In genomic region chr2:158611326-158611719, GRCm38 (mm10) we compare ENCODE assay signal across 11 mouse cellular contexts. TPM values are rescaled to one million over a fixed set of nuclear protein-coding genes. Genes with fewer than 3 reads are reported as not detected.
DNase-seq lines count a peak whose midpoint lies in the region; ATAC-seq and TF ChIP-seq lines count a peak whose summit lies in the region.
"Had no signal": no experiment of that assay in that cellular context is flagged by ENCODE, and none has a peak within 500 bp of the region (broad histone marks: within the 10 kb centered on the region; RNA-seq: fewer than 3 reads in every experiment).

No protein-coding gene starts in this region.

- WGBS in liver, embryonic 12.5 days (ENCODE audit: insufficient replicate concordance), result 1% methylated on average over 30 of the region's 30 CpGs
- 4% methylated on average over 28 of the region's 30 CpGs for WGBS in liver, postnatal 0 days (ENCODE audit: insufficient replicate concordance)
- WGBS in hindbrain, embryonic 12.5 days, result under 1% methylated on average over 30 of the region's 30 CpGs
- WGBS in neural tube, embryonic 12.5 days, result under 1% methylated on average over 30 of the region's 30 CpGs

- DNase-seq in embryo, embryonic 10 days (ENCODE audit: low spot score), result peak; percentile 49
- DNase-seq in embryo, embryonic 9.5 days (ENCODE audit: extremely low spot score), result no peak
- no peak for DNase-seq in liver, postnatal 0 days
- no peak for DNase-seq in urinary bladder, postnatal 14 days (ENCODE audit: low spot score)
- no peak for DNase-seq in Muller cell, postnatal 12 days (ENCODE audit: inconsistent ontology term)
- DNase-seq: heart, adult 2 months had no signal

- H3K9ac ChIP-seq in liver, embryonic 12.5 days, result no peak overlapping the region
- H3K9ac ChIP-seq in liver, postnatal 0 days (replicated peaks), result no peak overlapping the region
- H3K9ac ChIP-seq in hindbrain, embryonic 12.5 days, result peak overlapping the region; percentile 69
- H3K9ac ChIP-seq in neural tube, embryonic 12.5 days, result peak overlapping the region; percentile 70

- peak overlapping the region; percentile 41; the same call in 1 of the 2 replicates for H3K4me2 ChIP-seq in liver, embryonic 12.5 days
- no peak overlapping the region for H3K4me2 ChIP-seq in liver, postnatal 0 days (ENCODE audit: low read depth, low read length)
- peak overlapping the region; percentile 52 for H3K4me2 ChIP-seq in hindbrain, embryonic 12.5 days (replicated peaks)
- H3K4me2 ChIP-seq in neural tube, embryonic 12.5 days (replicated peaks), result peak overlapping the region; percentile 56

- H3K27ac ChIP-seq in liver, embryonic 12.5 days, result no peak overlapping the region
- H3K27ac ChIP-seq in liver, postnatal 0 days (ENCODE audit: low read depth), result no peak overlapping the region
- H3K27ac ChIP-seq in hindbrain, embryonic 12.5 days, result peak overlapping the region; percentile 92
- peak overlapping the region; percentile 66 for H3K27ac ChIP-seq in neural tube, embryonic 12.5 days
- H3K27ac ChIP-seq: heart, adult 2 months had no signal

- H3K4me3 ChIP-seq in liver, embryonic 12.5 days, result no peak overlapping the region; the same call in 1 of the 2 replicates
- no peak overlapping the region for H3K4me3 ChIP-seq in liver, postnatal 0 days (ENCODE audit: low read depth, low read length)
- peak overlapping the region; percentile 49 for H3K4me3 ChIP-seq in hindbrain, embryonic 12.5 days
- H3K4me3 ChIP-seq in neural tube, embryonic 12.5 days, result peak overlapping the region; percentile 51
- H3K4me3 ChIP-seq: heart, adult 2 months; myocyte had no signal

- no peaks in the 10 kb centered on the region for H3K9me3 ChIP-seq in liver, embryonic 12.5 days (replicated peaks)
- H3K9me3 ChIP-seq in liver, postnatal 0 days (ENCODE audit: low read length), result no peaks in the 10 kb centered on the region
- no peaks in the 10 kb centered on the region for H3K9me3 ChIP-seq in hindbrain, embryonic 12.5 days (replicated peaks)
- no peaks in the 10 kb centered on the region for H3K9me3 ChIP-seq in neural tube, embryonic 12.5 days

- TF ChIP-seq EP300 in liver, postnatal 0 days (IDR thresholded peaks at IDR 0.05; ENCODE audit: low read depth), result no peak

- TF ChIP-seq CTCF in liver, postnatal 0 days (IDR thresholded peaks at IDR 0.05; ENCODE audit: low read depth), result no peak

- no peaks in the 10 kb centered on the region for H3K36me3 ChIP-seq in liver, embryonic 12.5 days
- H3K36me3 ChIP-seq in liver, postnatal 0 days (replicated peaks; ENCODE audit: insufficient read depth, low read length), result no peaks in the 10 kb centered on the region
- H3K36me3 ChIP-seq in hindbrain, embryonic 12.5 days, result no peaks in the 10 kb centered on the region
- H3K36me3 ChIP-seq in neural tube, embryonic 12.5 days, result no peaks in the 10 kb centered on the region

- ATAC-seq in liver, embryonic 12.5 days, result no peak
- ATAC-seq in liver, postnatal 0 days, result no peak
- ATAC-seq in hindbrain, embryonic 12.5 days (ENCODE audit: low FRiP score), result no peak
- ATAC-seq in neural tube, embryonic 12.5 days (ENCODE audit: low FRiP score, low read depth), result no peak

- H3K27me3 ChIP-seq in liver, embryonic 12.5 days (replicated peaks), result peaks cover 98% of the 10 kb centered on the region
- H3K27me3 ChIP-seq in liver, postnatal 0 days (ENCODE audit: insufficient read depth, low read length), result peaks cover 95% of the 10 kb centered on the region
- peaks cover 97% of the 10 kb centered on the region for H3K27me3 ChIP-seq in hindbrain, embryonic 12.5 days
- peaks cover 95% of the 10 kb centered on the region for H3K27me3 ChIP-seq in neural tube, embryonic 12.5 days (replicated peaks)

- peaks cover 35% of the 10 kb centered on the region for H3K4me1 ChIP-seq in liver, embryonic 12.5 days
- peaks cover 3% of the 10 kb centered on the region; the same call in 1 of the 2 replicates for H3K4me1 ChIP-seq in liver, postnatal 0 days (ENCODE audit: insufficient read depth)
- H3K4me1 ChIP-seq in hindbrain, embryonic 12.5 days, result peaks cover 35% of the 10 kb centered on the region
- peaks cover 21% of the 10 kb centered on the region for H3K4me1 ChIP-seq in neural tube, embryonic 12.5 days

RNA-seq across cellular contexts. Expression of gene Slc32a1, which starts 0.8 kb away (rescaled TPM):
- not detected in 2 replicates for polyA plus RNA-seq in liver, embryonic 12.5 days (2016; fragmentation: Nextera tagmentation; extraction: Ambion mirVana)
- polyA plus RNA-seq in liver, postnatal 0 days (2015; fragmentation: Nextera tagmentation; extraction: Ambion mirVana), result not detected in 2 replicates
- 3.5 and 4.3 TPM in 2 replicates for polyA plus RNA-seq in hindbrain, embryonic 12.5 days (2016; fragmentation: Nextera tagmentation; extraction: Ambion mirVana)
- 3.5 and 4.4 TPM in 2 replicates for polyA plus RNA-seq in neural tube, embryonic 12.5 days (2016; fragmentation: Nextera tagmentation; extraction: Ambion mirVana)
- polyA plus RNA-seq: heart, adult 2 months; myocyte; thymus, postnatal 0 days had no signal

RNA-seq across cellular contexts. Expression of gene Actr5, which starts 13.4 kb away (rescaled TPM):
- polyA plus RNA-seq in liver, embryonic 12.5 days (2016; fragmentation: Nextera tagmentation; extraction: Ambion mirVana), result 12.5 and 13.3 TPM in 2 replicates
- 2.8 and 3.1 TPM in 2 replicates for polyA plus RNA-seq in liver, postnatal 0 days (2015; fragmentation: Nextera tagmentation; extraction: Ambion mirVana)
- 21.1 and 23.7 TPM in 2 replicates for polyA plus RNA-seq in hindbrain, embryonic 12.5 days (2016; fragmentation: Nextera tagmentation; extraction: Ambion mirVana)
- 20.3 and 20.5 TPM in 2 replicates for polyA plus RNA-seq in neural tube, embryonic 12.5 days (2016; fragmentation: Nextera tagmentation; extraction: Ambion mirVana)

RNA-seq across cellular contexts. Expression of gene Ppp1r16b, which starts 53.9 kb away (rescaled TPM):
- polyA plus RNA-seq in liver, embryonic 12.5 days (2016; fragmentation: Nextera tagmentation; extraction: Ambion mirVana), result 1.9 and 2.0 TPM in 2 replicates
- polyA plus RNA-seq in liver, postnatal 0 days (2015; fragmentation: Nextera tagmentation; extraction: Ambion mirVana), result 2.5 and 2.9 TPM in 2 replicates
- polyA plus RNA-seq in hindbrain, embryonic 12.5 days (2016; fragmentation: Nextera tagmentation; extraction: Ambion mirVana), result 3.7 and 3.8 TPM in 2 replicates
- 4.2 and 4.5 TPM in 2 replicates for polyA plus RNA-seq in neural tube, embryonic 12.5 days (2016; fragmentation: Nextera tagmentation; extraction: Ambion mirVana)

Comparison
In these comparisons a context has a peak if more than half of its experiments do, and no peak if none do; other contexts are left out.
1. H3K27ac ChIP-seq: peak in hindbrain, embryonic 12.5 days (single experiment) and neural tube, embryonic 12.5 days (single experiment); none in liver, embryonic 12.5 days (single experiment) and liver, postnatal 0 days (single experiment).
2. H3K4me3 ChIP-seq: peak in hindbrain, embryonic 12.5 days (single experiment) and neural tube, embryonic 12.5 days (single experiment); none in liver, embryonic 12.5 days (single experiment) and liver, postnatal 0 days (single experiment).
3. H3K9ac ChIP-seq: peak in hindbrain, embryonic 12.5 days (single experiment) and neural tube, embryonic 12.5 days (single experiment); none in liver, embryonic 12.5 days (single experiment) and liver, postnatal 0 days (single experiment).